Mouse (Mus musculus) olfactory bulb, adult 2 months (tissue): ENCODE measurements around the gene Mvb12b.

Experiments
- CTCF ChIP-seq: fragments of 200-500 bp; IDR thresholded peaks from 2 replicates; pipeline ENCODE4 v1.5.1; 2012; ENCODE audit warnings: low read depth, mild to moderate bottlenecking, low read length, moderate library complexity; ENCODE audit not compliant: insufficient read depth
- POLR2A ChIP-seq: fragments of 200-500 bp; IDR thresholded peaks from 2 replicates; pipeline ENCODE4 v1.6.1; 2012; ENCODE audit warnings: mild to moderate bottlenecking, low read depth, low read length, moderate library complexity; ENCODE audit not compliant: insufficient read depth

GRCm38 (mm10) chr2:33789279-33789678, 98.5 kb downstream of the Mvb12b start:
- no peak for TF ChIP-seq CTCF
- no peak for TF ChIP-seq POLR2A
